Mouse (Mus musculus): ENCODE results near the gene Scimp.

DNA sequence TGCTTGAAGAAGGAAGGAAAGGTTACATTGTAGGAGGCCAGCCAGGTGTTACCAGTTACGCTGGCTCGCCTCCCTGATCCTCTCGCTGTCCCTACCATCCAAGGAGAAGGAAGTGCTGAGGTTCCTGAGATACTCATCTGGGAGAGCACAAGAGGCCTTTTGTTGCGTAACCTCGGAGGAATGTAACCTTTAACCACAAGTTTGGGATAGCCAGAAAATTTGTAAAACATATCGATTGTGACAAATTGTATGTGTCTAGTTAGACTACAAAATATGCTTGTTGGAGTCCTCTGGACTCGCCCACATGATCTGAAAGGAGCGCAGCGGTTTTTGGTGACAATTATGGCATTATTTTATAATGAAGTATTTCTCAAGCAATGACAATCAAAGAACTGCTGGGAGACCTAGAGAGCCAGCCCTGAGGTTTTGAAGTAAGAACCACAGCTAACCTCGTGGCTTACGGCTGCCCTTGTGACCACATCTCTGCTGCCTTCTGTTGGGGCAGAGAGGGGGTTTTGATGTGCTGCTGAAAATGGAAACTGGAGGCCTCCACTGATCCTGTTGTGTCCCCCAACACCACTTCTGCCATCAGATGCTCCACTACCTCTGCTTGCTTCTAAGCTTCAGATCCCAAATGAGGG is 16.7 kb upstream of the Scimp start:
- no peak for TF ChIP-seq CTCF (IDR thresholded peaks at IDR 0.05)
- TF ChIP-seq POLR2A (IDR thresholded peaks at IDR 0.05; ENCODE audit: insufficient read depth, low read depth, low read length) = no peak
